Mouse (Mus musculus): ENCODE measurements around the gene Mfng. TPM values are rescaled to one million over a fixed set of nuclear protein-coding genes. Genes with fewer than 3 reads are reported as not detected.

The Mfng gene
- polyA plus RNA-seq, 1 experiment from 2014 or later: 55.2 TPM

- DNase-seq (ENCODE audit: low spot score): no peak
Observed at GRCm38 (mm10) chr15:78758132-78758531, 15.1 kb downstream of the Mfng start.

GRCm38 (mm10) chr15:78755966-78756725 is 17.1 kb downstream of the Mfng start:
- DNase-seq (ENCODE audit: low spot score): no peak

GRCm38 (mm10) chr15:78755226-78755625 is 18.0 kb downstream of the Mfng start:
- DNase-seq (ENCODE audit: low spot score): no peak

- no peak for DNase-seq (ENCODE audit: low spot score)
Observed at GRCm38 (mm10) chr15:78754144-78754543, 19.1 kb downstream of the Mfng start.

- DNase-seq (ENCODE audit: low spot score): no peak
Observed at GRCm38 (mm10) chr15:78752991-78753390, 20.3 kb downstream of the Mfng start.

GRCm38 (mm10) chr15:78750608-78751350 is 22.5 kb downstream of the Mfng start:
- DNase-seq (ENCODE audit: low spot score): no peak

- no peak for DNase-seq (ENCODE audit: low spot score)
Observed at GRCm38 (mm10) chr15:78749855-78750254, 23.4 kb downstream of the Mfng start.

- DNase-seq (ENCODE audit: low spot score): peak; percentile 87
Observed at GRCm38 (mm10) chr15:78744206-78744605, 29.1 kb downstream of the Mfng start.

GRCm38 (mm10) chr15:78742831-78743230 is 30.4 kb downstream of the Mfng start:
- no peak for DNase-seq (ENCODE audit: low spot score)

GRCm38 (mm10) chr15:78740662-78741061 is 32.6 kb downstream of the Mfng start:
- DNase-seq (ENCODE audit: low spot score): no peak

GRCm38 (mm10) chr15:78737146-78737545 is 36.1 kb downstream of the Mfng start:
- DNase-seq (ENCODE audit: low spot score): no peak

- DNase-seq (ENCODE audit: low spot score): no peak
Observed at GRCm38 (mm10) chr15:78736681-78737100, 36.6 kb downstream of the Mfng start.

- no peak for DNase-seq (ENCODE audit: low spot score)
Observed at GRCm38 (mm10) chr15:78736181-78736579, 37.1 kb downstream of the Mfng start.

GRCm38 (mm10) chr15:78735431-78736180 is 37.7 kb downstream of the Mfng start:
- DNase-seq (ENCODE audit: low spot score): no peak

- DNase-seq (ENCODE audit: low spot score): no peak
Observed at GRCm38 (mm10) chr15:78731830-78732229, 41.4 kb downstream of the Mfng start.

GRCm38 (mm10) chr15:78730315-78731049 is 42.8 kb downstream of the Mfng start:
- peak; percentile 74 for DNase-seq (ENCODE audit: low spot score)

- peak; percentile 70 for DNase-seq (ENCODE audit: low spot score)
Observed at GRCm38 (mm10) chr15:78726697-78727096, 46.6 kb downstream of the Mfng start.

GRCm38 (mm10) chr15:78720532-78720931 is 52.7 kb downstream of the Mfng start:
- no peak for DNase-seq (ENCODE audit: low spot score)

- DNase-seq (ENCODE audit: low spot score): peak; percentile 76
Observed at GRCm38 (mm10) chr15:78720094-78720493, 53.2 kb downstream of the Mfng start.

GRCm38 (mm10) chr15:78719416-78719815 is 53.9 kb downstream of the Mfng start:
- no peak for DNase-seq (ENCODE audit: low spot score)
